Mouse (Mus musculus) MEL (cell line): ENCODE measurements around the gene Igsf8. TPM values are rescaled to one million over a fixed set of nuclear protein-coding genes. Genes with fewer than 3 reads are reported as not detected.

Source experiments
- DNase-seq: peaks from one replicate; pipeline ENCODE4 v3.0.0; 2011; ENCODE audit warnings: low read depth, low spot score
- H3K27ac ChIP-seq: 2 replicates; pipeline ENCODE4 v1.5.1; 2012; ENCODE audit warnings: low read depth, mild to moderate bottlenecking, control low read depth, low read length, moderate library complexity; ENCODE audit not compliant: control insufficient read depth
- H3K27me3 ChIP-seq, 2 experiments: fragments of 150-350 bp in 1 of 2; sonication (generic) in 1 of 2; 2 replicates each; pipeline ENCODE4 v1.6.1; 2012; ENCODE audit warnings: low read length in 2 of 2, mild to moderate bottlenecking in 2 of 2, improper control_type of control experiment in 1 of 2, moderate library complexity in 1 of 2; ENCODE audit not compliant: insufficient read depth in 2 of 2, control insufficient read depth in 1 of 2
- H3K36me3 ChIP-seq, 2 experiments: 2 replicates each; pipeline ENCODE4 v1.6.1; 2012 to 2014; ENCODE audit warnings: low read length in 2 of 2, improper control_type of control experiment in 1 of 2, inconsistent platforms in 1 of 2, mild to moderate bottlenecking in 1 of 2; ENCODE audit not compliant: insufficient read depth in 2 of 2, control insufficient read depth in 1 of 2
- H3K4me1 ChIP-seq, 2 experiments: fragments of 150-350 bp in 1 of 2; sonication (generic) in 1 of 2; 2 replicates each; pipeline ENCODE4 v1.6.1; 2012; ENCODE audit warnings: low read length in 2 of 2, improper control_type of control experiment in 1 of 2, mild to moderate bottlenecking in 1 of 2; ENCODE audit not compliant: insufficient read depth in 2 of 2, control insufficient read depth in 1 of 2
- H3K4me3 ChIP-seq, 2 experiments: fragments of 150-350 bp in 1 of 2; sonication (generic) in 1 of 2; 2 replicates each; pipeline ENCODE4 v1.5.1; 2012; ENCODE audit warnings: low read depth in 2 of 2, low read length in 2 of 2, mild to moderate bottlenecking in 2 of 2, moderate library complexity in 2 of 2, control low read depth in 1 of 2, improper control_type of control experiment in 1 of 2; ENCODE audit not compliant: control insufficient read depth in 1 of 2, insufficient read depth in 1 of 2
- H3K79me2 ChIP-seq: 2 replicates; pipeline ENCODE4 v1.6.1; 2012; ENCODE audit warnings: mild to moderate bottlenecking, low read length, moderate library complexity; ENCODE audit not compliant: control insufficient read depth, poor library complexity, insufficient read depth
- H3K9ac ChIP-seq: 2 replicates; pipeline ENCODE4 v1.6.1; 2012; ENCODE audit warnings: low read depth, mild to moderate bottlenecking, control low read depth, low read length, moderate library complexity; ENCODE audit not compliant: control insufficient read depth, poor library complexity, severe bottlenecking
- H3K9me3 ChIP-seq: fragments of 150-350 bp; sonication (generic); replicated peaks from 2 replicates; pipeline ENCODE4 v1.6.1; 2012; ENCODE audit warnings: mild to moderate bottlenecking, low read length, improper control_type of control experiment, moderate library complexity; ENCODE audit not compliant: insufficient read depth
- CHD1 ChIP-seq: IDR thresholded peaks from 2 replicates; pipeline ENCODE4 v1.6.1; 2012; ENCODE audit warnings: low read depth, mild to moderate bottlenecking, inconsistent platforms, low read length, improper control_type of control experiment
- CHD2 ChIP-seq: IDR thresholded peaks from 2 replicates; pipeline ENCODE4 v1.6.1; 2011; ENCODE audit warnings: low read length, improper control_type of control experiment
- CTCF ChIP-seq, 3 experiments: IDR thresholded peaks in 2 of 3; conservative IDR thresholded peaks in 1 of 3; 2 replicates each; pipeline ENCODE4 v1.5.1; 2011 to 2012; ENCODE audit warnings: low read length in 3 of 3, low read depth in 2 of 3, mild to moderate bottlenecking in 2 of 3, improper control_type of control experiment in 1 of 3, inconsistent platforms in 1 of 3, mixed read lengths in 1 of 3, moderate library complexity in 1 of 3; ENCODE audit not compliant: control insufficient read depth in 1 of 3, insufficient read depth in 1 of 3, poor library complexity in 1 of 3, severe bottlenecking in 1 of 3
- E2F4 ChIP-seq: IDR thresholded peaks from 2 replicates; pipeline ENCODE4 v1.6.1; 2011; ENCODE audit warnings: low read depth, low read length, improper control_type of control experiment, borderline replicate concordance
- ELF1 ChIP-seq: IDR thresholded peaks from 2 replicates; pipeline ENCODE4 v1.6.1; 2014; ENCODE audit warnings: low read depth, mild to moderate bottlenecking, inconsistent platforms, low read length, improper control_type of control experiment, moderate library complexity
- EP300 ChIP-seq, 2 experiments: IDR thresholded peaks; 2 replicates each; pipeline ENCODE4 v1.6.1; 2011; ENCODE audit warnings: improper control_type of control experiment in 2 of 2, low read length in 2 of 2, low read depth in 1 of 2, mild to moderate bottlenecking in 1 of 2
- ETS1 ChIP-seq: IDR thresholded peaks from 2 replicates; pipeline ENCODE4 v1.6.1; 2012; ENCODE audit warnings: low read depth, mild to moderate bottlenecking, inconsistent platforms, low read length, improper control_type of control experiment, moderate library complexity
- GABPA ChIP-seq: IDR thresholded peaks from 2 replicates; pipeline ENCODE4 v1.6.1; 2012; ENCODE audit warnings: low read depth, mild to moderate bottlenecking, inconsistent platforms, low read length, improper control_type of control experiment, moderate library complexity
- GATA1 ChIP-seq: IDR thresholded peaks from 2 replicates; pipeline ENCODE4 v1.6.1; 2011; ENCODE audit warnings: low read depth, low read length, improper control_type of control experiment
- HCFC1 ChIP-seq: IDR thresholded peaks from 2 replicates; pipeline ENCODE4 v1.6.1; 2012; ENCODE audit warnings: low read depth, mild to moderate bottlenecking, inconsistent platforms, low read length, improper control_type of control experiment, moderate library complexity
- JUND ChIP-seq: IDR thresholded peaks from 2 replicates; pipeline ENCODE4 v1.6.1; 2011; ENCODE audit warnings: low read depth, mild to moderate bottlenecking, improper control_type of control experiment, low read length
- KAT2A ChIP-seq: conservative IDR thresholded peaks from 2 replicates; pipeline ENCODE4 v1.6.1; 2012; ENCODE audit warnings: low read depth, low read length, improper control_type of control experiment, inconsistent platforms
- MAFK ChIP-seq: IDR thresholded peaks from 2 replicates; pipeline ENCODE4 v1.6.1; 2011; ENCODE audit warnings: low read depth, mild to moderate bottlenecking, low read length, improper control_type of control experiment, borderline replicate concordance
- MAX ChIP-seq: IDR thresholded peaks from 2 replicates; pipeline ENCODE4 v1.6.1; 2011; ENCODE audit warnings: low read length, improper control_type of control experiment
- MAZ ChIP-seq: IDR thresholded peaks from 2 replicates; pipeline ENCODE4 v1.6.1; 2012; ENCODE audit warnings: low read depth, mild to moderate bottlenecking, inconsistent platforms, low read length, improper control_type of control experiment
- MEF2A ChIP-seq: IDR thresholded peaks from 2 replicates; pipeline ENCODE4 v1.6.1; 2014; ENCODE audit warnings: low read depth, mild to moderate bottlenecking, inconsistent platforms, low read length, improper control_type of control experiment; ENCODE audit not compliant: poor library complexity, insufficient replicate concordance, severe bottlenecking; ENCODE audit errors: extremely low read depth
- MXI1 ChIP-seq: IDR thresholded peaks from 2 replicates; pipeline ENCODE4 v1.6.1; 2011; ENCODE audit warnings: mild to moderate bottlenecking, low read depth, low read length, improper control_type of control experiment
- MYB ChIP-seq: IDR thresholded peaks from 2 replicates; pipeline ENCODE4 v1.6.1; 2011; ENCODE audit warnings: mild to moderate bottlenecking, low read depth, low read length, improper control_type of control experiment
- MYC ChIP-seq: IDR thresholded peaks from 2 replicates; pipeline ENCODE4 v1.6.1; 2011; ENCODE audit warnings: low read depth, mild to moderate bottlenecking, low read length, improper control_type of control experiment, moderate library complexity
- NRF1 ChIP-seq: IDR thresholded peaks from 2 replicates; pipeline ENCODE4 v1.6.1; 2014; ENCODE audit warnings: low read depth, mild to moderate bottlenecking, inconsistent platforms, low read length, improper control_type of control experiment, moderate library complexity; ENCODE audit not compliant: poor library complexity, insufficient read depth, severe bottlenecking
- POLR2A ChIP-seq, 2 experiments: IDR thresholded peaks; 2 replicates each; pipeline ENCODE4 v1.6.1; 2011 to 2012; ENCODE audit warnings: low read length in 2 of 2, mild to moderate bottlenecking in 2 of 2, control low read depth in 1 of 2, improper control_type of control experiment in 1 of 2, low read depth in 1 of 2, moderate library complexity in 1 of 2; ENCODE audit not compliant: control insufficient read depth in 1 of 2, insufficient read depth in 1 of 2, poor library complexity in 1 of 2
- POLR2AphosphoS2 ChIP-seq: IDR thresholded peaks from 2 replicates; pipeline ENCODE4 v1.6.1; 2011; ENCODE audit warnings: low read length, improper control_type of control experiment
- POLR2AphosphoS5 ChIP-seq: IDR thresholded peaks from 2 replicates; pipeline ENCODE4 v1.6.1; 2012; ENCODE audit warnings: low read depth, borderline replicate concordance, mild to moderate bottlenecking, inconsistent platforms, low read length, moderate library complexity, mixed read lengths
- RCOR1 ChIP-seq: IDR thresholded peaks from 2 replicates; pipeline ENCODE4 v1.6.1; 2012; ENCODE audit warnings: low read depth, mild to moderate bottlenecking, inconsistent platforms, low read length, improper control_type of control experiment
- SIN3A ChIP-seq: IDR thresholded peaks from 2 replicates; pipeline ENCODE4 v1.6.1; 2012; ENCODE audit warnings: low read length, improper control_type of control experiment, inconsistent platforms
- SMC3 ChIP-seq: IDR thresholded peaks from 2 replicates; pipeline ENCODE4 v1.6.1; 2011; ENCODE audit warnings: low read depth, low read length, improper control_type of control experiment
- TAL1 ChIP-seq: IDR thresholded peaks from 2 replicates; pipeline ENCODE4 v1.6.1; 2012; ENCODE audit warnings: mild to moderate bottlenecking, inconsistent platforms, low read length, moderate library complexity, mixed read lengths
- TBP ChIP-seq: IDR thresholded peaks from 2 replicates; pipeline ENCODE4 v1.8.0; 2011; ENCODE audit warnings: low read depth, low read length, improper control_type of control experiment
- TCF12 ChIP-seq: IDR thresholded peaks from 2 replicates; pipeline ENCODE4 v1.6.1; 2014; ENCODE audit warnings: low read depth, mild to moderate bottlenecking, inconsistent platforms, low read length, improper control_type of control experiment, moderate library complexity
- USF1 ChIP-seq: IDR thresholded peaks from 2 replicates; pipeline ENCODE4 v1.6.1; 2014; ENCODE audit warnings: low read depth, mild to moderate bottlenecking, inconsistent platforms, low read length, improper control_type of control experiment, moderate library complexity
- ZC3H11A ChIP-seq: IDR thresholded peaks from 2 replicates; pipeline ENCODE4 v1.6.1; 2012; ENCODE audit warnings: low read depth, mild to moderate bottlenecking, inconsistent platforms, low read length, improper control_type of control experiment
- ZKSCAN1 ChIP-seq: IDR thresholded peaks from 2 replicates; pipeline ENCODE4 v1.6.1; 2012; ENCODE audit warnings: low read depth, mild to moderate bottlenecking, inconsistent platforms, low read length, improper control_type of control experiment, moderate library complexity
- ZMIZ1 ChIP-seq: IDR thresholded peaks from 2 replicates; pipeline ENCODE4 v1.6.1; 2012; ENCODE audit warnings: low read depth, mild to moderate bottlenecking, inconsistent platforms, low read length, improper control_type of control experiment, moderate library complexity
- ZNF384 ChIP-seq: IDR thresholded peaks from 2 replicates; pipeline ENCODE4 v1.6.1; 2012; ENCODE audit warnings: low read depth, mild to moderate bottlenecking, inconsistent platforms, low read length, improper control_type of control experiment
- polyA plus RNA-seq, 2 experiments: library from polyadenylated mRNA; stranded (reverse) in 1 of 2; unstranded in 1 of 2; fragments of >175 nt in 1 of 2; fragments of >200 nt in 1 of 2; gene quantifications; 2 replicates each; pipeline versions ENCODE4 v1.2.1 to v1.2.4; 2012; ENCODE audit warnings: low replicate concordance in 2 of 2, low read depth in 1 of 2; ENCODE audit not compliant: insufficient read length in 2 of 2, insufficient read depth in 1 of 2, missing spikeins in 1 of 2
- total RNA-seq: library from RNA; depleted of rRNA; stranded (reverse); fragments of 300-350 nt; gene quantifications from 2 replicates; pipeline ENCODE4 v1.2.3, GENCODE M21; 2012

The Igsf8 gene
- total and polyA plus RNA-seq, 3 experiments = 88.0 to 97.2 TPM; not detected in 1

- TF ChIP-seq GATA1 = no peak
- TF ChIP-seq ZMIZ1 = no peak
- no peak for TF ChIP-seq NRF1
Measured at GRCm38 (mm10) chr1:172308409-172308808, 47.0 kb downstream of the Igsf8 start (continued).

- H3K79me2 ChIP-seq = peaks cover 20% of the 10 kb centered on the region
- peak overlapping the region; percentile 41 to 51 for H3K4me3 ChIP-seq
- peaks cover 0 to 13% of the 10 kb centered on the region in 2 experiments; a peak in 2 of 4 replicates for H3K36me3 ChIP-seq
- DNase-seq = peak; percentile 95
- H3K27ac ChIP-seq = peak overlapping the region; percentile 84
- no peaks in the 10 kb centered on the region for H3K9me3 ChIP-seq
- peak overlapping the region; percentile 86 for H3K9ac ChIP-seq
- no peaks in the 10 kb centered on the region for H3K27me3 ChIP-seq
- H3K4me1 ChIP-seq = peaks cover 2 to 23% of the 10 kb centered on the region in 2 experiments
- TF ChIP-seq TBP (peak; percentile 75; the same call in 1 of the 2 replicates), ETS1 (peak; percentile 51), GABPA (no peak), TCF12 (peak; percentile 28; the same call in 1 of the 2 replicates), MEF2A (no peak), HCFC1 (peak; percentile 38; the same call in 1 of the 2 replicates), MYC (peak; percentile 100), MYB (peak; percentile 27; the same call in 1 of the 2 replicates), JUND (0 out of 2 replicates have a peak, but pooled peaks have one; percentile 17), ZC3H11A (peak; percentile 89), POLR2AphosphoS5 (no peak), MAZ (peak; percentile 43; the same call in 1 of the 2 replicates), SMC3 (peak; percentile 95), EP300 (IDR thresholded peaks at IDR 0.05; ENCODE audit: low read depth in 1 of 2, low read length in 2 of 2) (peak; percentile 9 to 55; a peak in 3 of 4 replicates), TAL1 (no peak), ELF1 (peak; percentile 47; the same call in 1 of the 2 replicates), NRF1 (no peak), SIN3A (peak; percentile 93), CHD2 (peak; percentile 69), RCOR1 (no peak; the same call in 1 of the 2 replicates), ZKSCAN1 (0 out of 2 replicates have a peak, but pooled peaks have one; percentile 48), CTCF (IDR thresholded peaks at IDR 0.05 in 2 of 3, conservative IDR thresholded peaks at IDR 0.05 in 1 of 3; ENCODE audit: control insufficient read depth in 1 of 3, insufficient read depth in 1 of 3, low read depth in 2 of 3, low read length in 3 of 3, poor library complexity in 1 of 3, severe bottlenecking in 1 of 3) (peak; percentile 95 to 99 (median 98)), MXI1 (peak; percentile 97), CHD1 (no peak), POLR2A (IDR thresholded peaks at IDR 0.05; ENCODE audit: control insufficient read depth in 1 of 2, insufficient read depth in 1 of 2, low read depth in 1 of 2, low read length in 2 of 2, poor library complexity in 1 of 2) (peak in 1 of 2 experiments; percentile 68; a peak in 1 of 4 replicates), POLR2AphosphoS2 (no peak), KAT2A (no peak), ZNF384 (peak; percentile 32; the same call in 1 of the 2 replicates), USF1 (no peak; the same call in 1 of the 2 replicates), MAX (peak; percentile 97), MAFK (no peak), E2F4 (no peak)
Measured at GRCm38 (mm10) chr1:172309699-172310398, 48.4 kb downstream of the Igsf8 start.
